Mouse (Mus musculus): ENCODE data around the gene Zbtb11. TPM values are rescaled to one million over a fixed set of nuclear protein-coding genes. Genes with fewer than 3 reads are reported as not detected.

Zbtb11 gene
- total RNA-seq, 4 experiments from 2014 or later: 45.7 to 56.3 (median 50.5) TPM

DNA sequence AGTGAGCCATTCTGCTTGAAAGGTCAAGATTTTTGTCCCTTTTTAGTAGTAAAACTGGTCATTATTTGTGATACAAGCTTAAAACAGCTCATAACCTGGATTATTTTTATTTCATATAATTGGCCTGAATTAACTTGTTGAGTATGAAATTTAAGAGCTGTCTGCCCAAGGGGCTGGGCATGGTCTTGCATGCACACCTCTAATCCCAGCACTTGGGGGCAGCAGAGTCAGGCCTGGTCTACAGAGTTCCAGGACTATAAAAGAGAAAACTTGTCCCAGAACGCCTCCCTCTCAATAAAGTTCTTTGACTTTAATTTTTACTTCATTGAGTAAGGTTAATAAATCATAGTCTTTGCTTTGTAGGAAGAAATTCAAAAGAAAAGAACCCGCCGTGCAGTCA lies 4.5 kb upstream of the Zbtb11 start:
- DNase-seq (ENCODE audit: low spot score in 2 of 2): no peak

DNA sequence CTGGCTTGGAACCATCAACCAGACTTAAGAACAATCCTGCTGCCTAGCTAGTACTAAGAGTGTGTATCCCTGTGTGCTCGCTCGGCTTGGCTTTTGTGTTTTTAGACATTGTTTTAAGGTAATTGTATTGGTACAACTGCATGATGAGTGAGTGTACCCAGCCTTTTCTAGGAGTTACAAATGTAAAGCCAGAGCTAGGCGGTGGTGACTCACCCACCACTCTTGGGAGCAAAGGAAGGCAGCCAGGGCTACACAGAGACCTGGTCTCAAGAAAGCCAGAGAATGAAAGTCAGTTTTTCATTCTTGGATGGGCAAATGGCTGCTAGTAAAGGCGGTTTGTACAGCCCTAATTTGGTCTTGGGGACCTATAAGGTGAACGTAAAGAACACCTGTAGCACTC lies 3.3 kb upstream of the Zbtb11 start:
- DNase-seq (ENCODE audit: low spot score in 2 of 2): no peak

DNA sequence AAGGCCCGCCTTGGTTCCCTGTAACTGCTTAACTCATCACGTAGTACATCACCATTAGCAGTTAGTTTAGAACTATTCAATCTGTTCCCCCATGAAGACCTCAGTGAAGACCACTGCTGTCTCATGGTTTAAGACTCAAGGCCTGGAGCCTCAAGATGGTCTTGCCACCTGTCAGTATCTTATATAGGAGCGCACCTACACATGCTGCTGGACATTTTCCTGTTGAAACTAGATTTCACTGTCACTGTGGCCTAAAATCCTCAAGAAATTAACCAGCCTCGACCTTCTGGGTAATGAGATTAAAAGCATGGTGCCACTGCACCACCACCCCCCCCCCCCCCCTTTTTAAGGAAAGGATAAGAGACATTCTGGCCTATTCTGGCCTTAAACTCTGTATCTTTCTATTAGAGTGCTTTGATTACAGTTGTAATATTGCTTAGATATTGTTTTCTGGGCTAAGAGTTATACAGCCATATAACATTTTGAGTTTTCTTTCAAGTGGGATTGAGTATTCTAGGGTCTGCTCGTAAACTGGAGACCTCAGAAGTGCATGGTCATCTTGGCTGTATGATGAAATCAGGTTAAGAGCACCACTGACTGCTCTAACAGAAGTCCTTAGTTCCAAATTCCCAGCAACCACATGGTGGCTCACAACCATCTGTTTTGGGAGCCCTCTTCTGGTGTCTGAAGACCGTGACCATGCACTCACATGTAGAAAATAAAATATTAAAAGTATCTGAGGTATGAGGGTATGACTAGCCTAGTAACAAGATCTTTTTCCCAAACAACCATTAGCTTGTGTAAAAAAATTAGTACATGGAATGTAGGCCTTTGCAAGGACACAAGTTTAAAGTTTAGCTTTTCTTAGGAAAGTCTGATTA lies 1.7 kb upstream of the Zbtb11 start:
- no peak for DNase-seq (ENCODE audit: low spot score in 2 of 2)

DNA sequence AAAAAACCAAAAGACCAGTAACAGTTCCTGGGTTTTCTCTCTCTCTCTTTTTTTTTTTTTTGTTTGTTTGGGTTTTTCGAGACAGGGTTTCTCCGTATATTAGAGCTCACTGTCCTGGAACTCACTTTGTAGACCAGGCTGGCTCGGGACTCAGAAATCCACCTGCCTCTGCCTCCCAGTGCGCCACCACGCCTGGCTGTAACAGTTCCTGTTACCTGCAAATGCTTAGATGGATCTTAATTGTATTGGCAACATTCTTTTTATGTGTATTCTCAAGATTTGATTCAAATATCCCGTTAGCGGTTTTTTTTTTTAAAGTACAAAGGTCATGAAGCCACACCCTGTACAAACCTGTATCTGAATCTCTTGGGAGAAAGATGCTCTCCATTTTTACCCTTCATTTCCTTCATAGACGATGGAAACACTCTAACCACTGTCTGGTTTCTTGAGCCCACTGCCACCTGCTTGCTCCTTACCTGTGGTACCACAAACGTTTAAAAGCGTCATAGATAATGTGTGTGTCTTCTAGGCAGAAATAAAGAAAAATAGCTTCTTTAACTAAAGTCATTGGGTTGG lies 969 bp upstream of the Zbtb11 start:
- no peak for DNase-seq (ENCODE audit: low spot score in 2 of 2)

DNA sequence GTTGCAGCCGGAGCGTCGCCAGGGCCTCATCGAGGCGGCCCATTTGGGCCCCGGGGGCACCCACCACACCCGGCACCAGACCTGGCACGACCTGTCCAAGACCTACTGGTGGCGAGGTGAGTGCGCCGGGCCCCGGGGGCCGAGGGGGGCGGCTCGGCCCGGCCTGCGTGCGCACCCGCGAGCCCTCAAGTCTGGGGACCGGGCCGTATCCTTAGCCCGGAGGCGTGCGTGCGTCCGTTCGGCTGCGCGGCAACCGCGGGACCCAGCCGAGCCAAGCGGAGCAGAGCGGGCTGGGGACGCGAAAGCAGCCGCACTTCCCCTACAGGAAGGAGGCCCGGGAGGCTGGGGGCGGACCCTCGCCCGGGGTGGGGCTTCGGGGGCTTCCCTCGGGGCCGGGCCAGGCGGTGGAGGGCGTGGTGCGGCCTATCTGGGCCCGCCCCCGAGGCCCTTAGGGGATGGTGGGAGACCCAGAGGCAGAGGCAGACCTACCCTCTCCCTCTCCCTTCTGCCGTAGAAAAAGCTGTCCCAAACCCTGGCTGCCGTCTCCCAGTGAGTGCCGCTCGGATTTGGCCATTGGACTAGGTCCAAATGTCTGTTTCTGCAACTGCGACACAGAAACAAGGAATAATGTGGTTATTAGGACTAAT lies 696 bp downstream of the Zbtb11 start:
- DNase-seq (ENCODE audit: low spot score in 2 of 2): peak; percentile 76 to 80

DNA sequence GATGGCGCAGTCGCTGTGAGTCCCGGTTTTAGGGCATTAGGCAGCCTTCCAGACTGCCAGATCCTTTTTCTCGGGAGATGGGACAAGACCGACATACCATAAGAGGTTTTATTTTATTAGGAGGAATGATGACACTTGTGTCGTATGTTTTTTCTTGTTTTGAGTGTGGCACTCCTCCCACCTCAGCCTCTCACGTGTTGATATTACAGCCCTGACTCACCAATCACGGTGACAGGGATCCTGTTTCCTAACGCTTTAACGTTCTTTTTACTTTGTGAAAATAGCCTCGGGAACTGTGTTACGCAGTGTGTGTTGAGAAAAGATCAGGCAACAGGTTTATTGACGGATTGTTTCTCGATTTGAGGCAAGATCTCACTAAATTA lies 1.2 kb downstream of the Zbtb11 start:
- DNase-seq (ENCODE audit: low spot score in 2 of 2): peak in 1 of 2 experiments; percentile 47

DNA sequence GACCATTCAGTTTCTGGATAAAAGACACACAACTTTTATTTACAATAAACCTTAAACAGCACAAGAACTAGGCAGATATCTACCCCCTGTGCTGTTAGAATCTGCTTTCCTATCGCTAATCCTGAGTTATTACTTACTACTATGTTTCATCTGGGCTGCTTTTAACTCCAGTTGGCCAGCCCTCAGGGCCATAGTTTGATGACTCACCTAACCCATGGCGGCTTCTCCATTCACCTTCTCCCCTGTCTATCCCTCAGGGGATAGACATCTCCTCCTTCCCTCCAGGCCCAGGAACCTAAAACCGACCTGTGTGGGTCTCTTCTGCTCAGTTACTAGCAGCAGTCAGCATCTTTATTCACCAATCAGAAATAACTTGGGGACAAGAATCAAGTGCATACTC lies 12.3 kb downstream of the Zbtb11 start:
- no peak for DNase-seq (ENCODE audit: low spot score in 2 of 2)

DNA sequence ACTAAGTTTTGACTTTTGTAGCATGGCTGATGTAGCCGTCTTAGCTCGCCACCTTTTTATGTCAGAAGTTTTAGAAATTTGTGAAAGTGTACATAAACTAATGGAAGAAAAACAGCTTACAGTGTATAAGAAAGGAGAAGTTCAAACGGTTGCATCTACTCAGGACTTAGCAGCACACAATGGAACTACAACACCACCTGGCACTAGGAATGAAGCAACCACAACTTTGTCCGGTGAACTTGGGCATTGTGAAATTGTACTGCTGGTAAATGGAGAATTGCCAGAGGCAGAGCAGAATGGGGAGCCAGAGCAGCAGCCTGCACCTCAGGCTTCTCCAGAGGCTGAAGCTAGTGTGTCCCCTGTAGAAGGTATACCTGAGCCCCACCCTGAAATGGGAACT lies 16.6 kb downstream of the Zbtb11 start:
- no peak for DNase-seq (ENCODE audit: low spot score in 2 of 2)

DNA sequence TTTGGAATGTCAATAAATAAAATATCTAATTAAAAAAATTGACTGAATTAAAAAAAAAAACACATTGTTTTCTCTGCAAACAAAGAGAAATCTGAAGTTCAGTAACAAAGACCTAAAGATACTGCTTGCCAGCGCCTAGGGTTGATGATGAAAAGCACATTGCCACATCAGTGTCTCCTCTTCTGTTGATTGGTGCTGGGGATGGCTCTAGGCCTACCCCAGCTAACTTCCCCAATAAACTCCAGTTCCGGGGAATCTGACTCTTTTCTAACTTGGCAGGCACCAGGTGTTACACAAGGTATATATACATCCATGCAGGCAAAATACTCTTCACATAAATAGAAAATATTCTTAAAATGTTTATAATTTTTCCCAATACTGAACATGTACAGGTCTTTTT lies 20.6 kb downstream of the Zbtb11 start:
- no peak for DNase-seq (ENCODE audit: low spot score in 2 of 2)

DNA sequence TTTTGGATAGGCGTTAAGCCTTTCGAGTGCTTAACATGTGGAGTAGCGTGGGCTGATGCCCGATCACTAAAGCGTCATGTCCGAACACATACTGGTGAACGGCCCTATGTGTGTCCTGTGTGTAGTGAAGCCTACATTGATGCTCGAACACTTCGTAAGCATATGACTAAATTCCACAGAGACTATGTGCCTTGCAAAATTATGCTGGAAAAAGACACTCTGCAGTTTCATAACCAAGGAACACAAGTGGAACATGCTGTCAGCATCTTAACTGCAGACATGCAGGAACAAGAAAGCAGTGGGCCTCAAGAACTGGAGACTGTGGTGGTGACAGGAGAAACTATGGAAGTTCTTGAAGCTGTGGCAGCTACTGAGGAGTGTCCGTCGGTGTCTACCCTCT lies 33.1 kb downstream of the Zbtb11 start:
- DNase-seq (ENCODE audit: low spot score in 2 of 2): no peak

DNA sequence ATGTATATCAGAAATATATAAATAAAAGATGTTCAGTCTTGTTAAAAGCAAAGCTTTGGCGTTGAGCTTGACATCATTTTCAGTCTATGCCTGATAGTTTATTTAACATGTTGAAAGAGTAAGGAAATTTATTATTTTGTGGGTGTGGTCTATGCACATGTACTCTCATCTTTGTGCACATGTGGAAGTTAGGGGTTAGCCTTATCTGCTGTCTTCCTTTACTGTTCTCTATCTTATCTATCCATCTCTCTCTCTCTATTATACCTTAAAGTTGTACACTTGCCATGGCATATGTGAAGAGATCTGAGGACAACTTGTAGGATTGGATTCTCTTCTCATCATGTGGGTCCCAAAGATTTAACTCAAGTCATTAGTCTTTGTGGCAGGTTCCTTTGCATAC lies 35.2 kb downstream of the Zbtb11 start:
- DNase-seq (ENCODE audit: low spot score in 2 of 2): no peak

DNA sequence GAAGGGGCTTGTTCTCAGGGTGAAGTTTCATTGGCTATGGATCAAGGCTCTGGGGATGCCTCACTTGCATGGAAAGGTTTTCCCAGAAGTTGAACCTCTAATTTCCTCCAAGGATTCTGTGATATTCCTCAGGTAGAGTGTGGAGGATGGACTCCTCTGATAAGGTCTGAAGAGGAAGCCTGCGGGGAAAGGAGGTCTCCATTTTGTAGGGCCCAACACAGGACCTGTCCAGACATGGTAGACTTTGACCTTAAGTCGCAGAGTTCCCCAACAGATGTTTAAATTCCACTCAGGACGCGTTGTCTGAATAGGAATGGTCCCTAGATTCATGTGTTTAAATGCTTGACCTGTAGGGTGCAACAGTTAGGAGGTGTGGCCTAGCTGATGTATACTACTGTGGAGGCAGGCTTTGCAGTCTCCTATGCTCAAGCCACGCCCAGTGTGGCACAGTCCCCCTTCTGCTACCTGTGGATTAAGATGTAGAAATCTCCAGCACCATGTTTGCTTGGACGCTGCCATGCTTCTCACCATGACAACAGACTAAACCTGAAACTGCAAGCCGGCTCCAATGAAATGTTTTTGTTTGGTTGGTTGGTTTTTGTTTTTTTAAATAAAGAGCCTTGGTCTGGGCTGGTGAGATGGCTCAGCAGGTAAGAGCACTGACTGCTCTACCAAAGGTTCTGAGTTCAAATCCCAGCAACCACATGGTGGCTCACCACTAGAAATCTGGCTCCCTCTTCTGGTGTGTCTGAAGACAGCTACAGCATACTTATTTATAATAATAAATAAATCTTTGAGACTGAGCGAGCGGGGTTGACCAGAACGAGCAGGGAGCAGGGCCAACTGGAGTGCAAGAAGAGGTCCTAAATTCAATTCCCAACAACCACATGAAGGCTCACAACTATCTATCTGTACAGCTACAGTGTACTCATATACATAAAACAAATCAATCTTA lies 39.4 kb downstream of the Zbtb11 start:
- no peak for DNase-seq (ENCODE audit: low spot score in 2 of 2)

DNA sequence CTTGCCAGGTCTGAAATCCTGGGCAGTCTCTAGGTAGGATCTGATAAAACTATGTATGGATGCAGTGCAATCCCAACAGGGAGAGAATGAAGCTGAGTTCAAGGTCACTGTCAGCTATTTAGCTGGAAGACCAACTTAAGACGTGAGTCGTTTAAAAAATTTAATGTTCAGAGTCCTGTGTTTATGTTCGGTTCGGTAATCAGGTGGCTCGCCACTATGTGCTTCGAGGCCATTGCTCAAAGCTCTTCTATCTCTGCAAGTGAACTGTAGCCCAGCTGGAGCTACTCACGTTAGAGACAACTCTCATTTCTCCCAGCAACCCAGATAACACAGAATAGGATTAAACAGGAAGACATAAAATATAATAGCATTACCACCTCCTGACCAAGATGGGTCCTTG lies 40.4 kb downstream of the Zbtb11 start:
- no peak for DNase-seq (ENCODE audit: low spot score in 2 of 2)

DNA sequence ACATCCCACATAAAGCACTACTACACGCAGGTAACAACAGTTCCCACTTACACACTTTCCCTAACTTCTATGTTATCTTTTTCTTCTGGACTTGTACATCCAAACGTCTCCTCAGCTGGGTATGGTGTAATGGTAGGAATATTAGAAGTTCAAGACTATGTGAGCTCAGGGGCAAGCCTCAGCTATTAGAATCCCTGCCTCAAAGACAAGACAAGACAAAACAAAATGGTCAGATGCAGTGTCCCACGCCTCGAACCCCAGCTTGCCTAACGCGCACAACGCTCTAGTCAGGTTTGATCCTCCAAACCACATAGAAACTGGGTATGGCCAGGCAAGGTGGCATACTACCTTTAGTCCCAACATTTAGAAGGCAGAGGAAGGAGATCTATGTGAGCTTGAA lies 46.0 kb downstream of the Zbtb11 start:
- DNase-seq (ENCODE audit: low spot score in 2 of 2): no peak

DNA sequence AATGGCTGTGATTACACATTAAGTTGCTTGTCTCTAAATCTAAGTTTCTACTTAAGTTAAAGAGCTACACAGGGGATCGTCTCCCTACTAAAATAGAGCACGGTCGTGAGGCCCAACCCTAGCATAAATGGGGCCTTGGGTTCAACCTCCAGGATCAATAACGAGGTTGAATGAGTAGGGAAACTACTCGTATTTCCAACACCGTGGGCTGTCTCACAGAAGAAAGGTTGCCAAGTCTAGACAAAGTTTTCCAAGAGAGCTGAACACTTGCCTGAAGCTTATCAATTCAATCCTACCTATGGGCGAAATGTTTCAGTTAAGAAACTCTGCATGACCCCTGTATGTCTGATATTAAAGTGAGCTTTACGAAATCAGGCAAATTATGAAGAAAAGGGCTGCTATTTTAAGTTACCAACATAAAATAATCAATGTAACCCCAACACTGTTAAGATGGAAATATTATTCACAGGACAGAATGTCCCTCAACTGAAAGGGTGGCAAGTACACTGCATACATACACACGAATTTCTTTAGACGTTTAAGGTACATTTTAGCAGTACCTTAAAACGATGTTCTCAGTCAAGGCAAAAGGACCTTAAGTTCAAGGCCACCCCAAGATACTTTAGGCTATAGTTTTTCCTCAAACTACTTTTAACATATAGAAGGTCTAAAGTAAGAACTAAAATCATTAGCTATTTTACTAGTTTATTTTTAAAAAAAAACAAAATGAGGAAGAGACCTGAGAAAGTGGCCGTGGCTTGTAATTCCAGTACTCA lies 54.4 kb downstream of the Zbtb11 start:
- DNase-seq (ENCODE audit: low spot score in 2 of 2): no peak

DNA sequence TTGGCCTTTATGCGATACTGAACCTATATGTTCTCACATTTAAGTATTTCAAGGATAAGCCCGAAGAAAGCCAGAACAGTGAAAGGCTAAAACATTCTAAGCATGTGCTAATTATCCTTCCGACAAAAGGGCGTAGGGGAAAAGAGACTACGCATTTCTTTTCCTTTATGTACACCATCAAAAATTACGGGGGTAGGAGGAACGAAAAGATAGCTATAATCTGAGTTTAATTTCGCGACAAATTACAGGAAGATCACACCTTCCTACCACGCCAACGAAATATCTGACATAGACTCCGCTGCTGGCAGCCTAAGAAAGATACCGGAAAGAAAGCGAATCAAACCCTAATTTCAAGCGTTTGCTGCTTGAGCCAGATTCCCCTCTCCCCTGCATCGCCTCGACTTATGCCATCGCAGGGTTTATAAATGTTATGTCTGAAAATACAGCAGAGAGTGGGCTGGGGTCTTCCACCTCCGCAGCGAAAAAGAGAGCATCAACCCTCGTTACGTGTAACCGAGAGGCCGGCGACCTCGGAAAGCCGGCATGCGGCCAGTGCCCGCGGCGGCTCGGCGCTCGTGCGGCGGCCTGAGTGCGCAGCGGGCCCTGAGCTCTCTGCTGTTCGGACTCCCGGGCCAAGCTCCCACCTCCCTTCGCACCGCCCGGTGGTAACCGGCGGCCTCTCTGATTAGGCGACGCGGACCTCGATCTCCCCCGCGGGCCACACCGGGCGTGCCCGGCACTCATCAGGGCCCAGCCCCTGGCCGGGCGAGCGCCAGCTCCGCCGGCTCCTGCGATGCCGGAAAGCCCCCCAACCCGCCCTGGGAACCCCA lies 55.3 kb downstream of the Zbtb11 start:
- DNase-seq (ENCODE audit: low spot score in 2 of 2): no peak

DNA sequence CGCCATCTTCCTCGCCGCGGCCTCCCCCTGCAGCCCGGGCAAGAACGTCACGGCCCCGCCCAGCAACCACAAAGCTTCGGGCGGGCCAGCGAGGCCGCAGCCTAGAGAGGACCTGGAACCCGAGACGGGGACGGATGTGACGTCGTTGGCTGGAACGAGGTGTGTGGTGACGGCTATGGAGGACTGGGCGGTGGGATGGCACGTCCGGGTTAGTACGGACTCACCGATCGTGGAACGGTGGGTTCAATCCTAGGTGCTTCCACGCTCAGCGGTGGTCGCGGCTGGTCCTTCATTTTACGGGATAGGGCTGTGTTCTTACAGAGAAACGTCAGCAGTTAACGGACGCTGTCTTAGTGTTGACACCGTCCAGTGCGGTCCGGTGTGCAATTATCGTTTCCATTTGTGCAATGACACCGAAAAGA lies 56.0 kb downstream of the Zbtb11 start, which contains the start of gene Pcnp:
Pcnp (minus strand) TSS at position 79 of the 422 bp plus-strand sequence.
- peak; percentile 96 to 97 for DNase-seq (ENCODE audit: low spot score in 2 of 2)

DNA sequence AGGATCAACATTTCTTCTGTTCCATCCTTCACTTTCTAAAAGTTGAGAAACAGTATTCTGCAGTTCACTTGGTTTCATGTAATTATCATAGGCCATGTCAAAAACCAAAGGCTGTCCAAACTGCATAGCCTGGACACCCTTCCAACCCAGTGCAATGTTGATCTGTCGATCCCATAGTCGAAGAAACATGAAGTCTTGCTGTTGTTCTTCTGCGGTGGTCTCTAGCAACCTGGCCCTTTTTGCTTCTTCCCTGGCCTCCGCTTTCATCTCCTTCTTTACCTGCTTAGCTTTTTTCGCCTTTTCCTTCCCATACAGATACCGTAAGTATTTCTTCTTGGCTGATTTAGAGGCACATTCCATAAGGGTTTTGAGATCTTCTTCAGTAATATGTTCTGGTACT lies 60.9 kb downstream of the Zbtb11 start:
- no peak for DNase-seq (ENCODE audit: low spot score in 2 of 2)

DNA sequence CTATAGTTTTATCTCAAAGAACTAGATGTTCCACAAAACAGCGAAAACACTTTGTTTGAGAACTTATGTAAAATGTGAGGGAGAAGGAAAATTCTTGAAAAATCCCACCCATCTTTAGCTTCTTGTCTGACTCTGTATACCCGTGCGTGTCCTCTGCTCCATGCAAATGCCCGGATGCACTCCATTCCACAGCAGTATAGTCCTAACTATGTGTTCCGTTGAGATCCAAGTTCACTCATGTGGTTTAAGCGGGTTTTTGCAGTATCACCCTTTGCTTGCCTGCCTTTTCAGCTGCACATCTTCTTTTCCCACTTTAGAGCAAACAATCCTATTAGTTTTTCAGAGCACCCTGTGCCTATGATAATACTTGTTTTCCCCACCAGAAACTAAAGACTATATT lies 62.8 kb downstream of the Zbtb11 start:
- no peak for DNase-seq (ENCODE audit: low spot score in 2 of 2)

All from layer of hippocampus, adult 8-10 months (tissue).